Mouse (Mus musculus) hindbrain, embryonic 14.5 days (tissue): ENCODE measurements around the gene Dchs2. TPM values are rescaled to one million over a fixed set of nuclear protein-coding genes. Genes with fewer than 3 reads are reported as not detected.
A peak's percentile ranks its signal among the peaks of the same experiment; 100 is the strongest.
"Not testable (repeated sequence)": the region's sequence is repeated elsewhere in the genome, so short reads cannot be mapped to it uniquely, and the experiment has no call there.

Experiments
- ATAC-seq: fragments of 200-750 bp; cut with Nextera tagmentation; 2 replicates; pipeline ENCODE4 v1.8.0; 2017; ENCODE audit warnings: moderate number of reproducible peaks, mild to moderate bottlenecking, moderate TSS enrichment, moderate library complexity; ENCODE audit not compliant: low FRiP score
- DNase-seq: peaks from one replicate; pipeline ENCODE4 v3.0.0-alpha.2; 2015; ENCODE audit warnings: low spot score
- H3K27ac ChIP-seq: fragments of 300-500 bp; sonication (generic); 2 replicates; pipeline ENCODE4 v1.5.1; 2014; ENCODE audit warnings: mild to moderate bottlenecking, moderate library complexity
- H3K27me3 ChIP-seq: fragments of 300-500 bp; sonication (generic); 2 replicates; pipeline ENCODE4 v1.6.1; 2014; ENCODE audit warnings: mild to moderate bottlenecking, low read length, mixed read lengths; ENCODE audit not compliant: control insufficient read depth, insufficient read depth
- H3K36me3 ChIP-seq: fragments of 300-500 bp; sonication (generic); replicated peaks from 2 replicates; pipeline ENCODE4 v1.6.1; 2014; ENCODE audit not compliant: control insufficient read depth, insufficient read depth
- H3K4me1 ChIP-seq: fragments of 300-500 bp; sonication (generic); replicated peaks from 2 replicates; pipeline ENCODE4 v1.6.1; 2014; ENCODE audit warnings: antibody characterized with exemption, low read length, mixed read lengths; ENCODE audit not compliant: control insufficient read depth, insufficient read depth
- H3K4me2 ChIP-seq: fragments of 300-500 bp; sonication (generic); replicated peaks from 2 replicates; pipeline ENCODE4 v1.6.1; 2014; ENCODE audit warnings: mild to moderate bottlenecking, moderate library complexity
- H3K4me3 ChIP-seq: fragments of 300-500 bp; sonication (generic); replicated peaks from 2 replicates; pipeline ENCODE4 v1.5.1; 2014; ENCODE audit warnings: mild to moderate bottlenecking, low read length
- H3K9ac ChIP-seq: fragments of 300-500 bp; sonication (generic); 2 replicates; pipeline ENCODE4 v1.6.1; 2014
- H3K9me3 ChIP-seq: fragments of 300-500 bp; sonication (generic); 2 replicates; pipeline ENCODE4 v1.6.1; 2016; ENCODE audit warnings: low read length; ENCODE audit not compliant: control insufficient read depth
- WGBS: fragments of 180-500 bp; shearing (Covaris S2); extraction: QIAGEN DNeasy Blood & Tissue Kit; methylation state at CpG from one replicate; pipeline ENCODE4 v1.1.7; 2014; 5-methylcytosine and 5-hydroxymethylcytosine counted together
- polyA plus RNA-seq: library from polyadenylated mRNA; unstranded; fragments of >200 nt; fragmentation: Nextera tagmentation; extraction: Ambion mirVana; gene quantifications from 2 replicates; pipeline ENCODE4 v1.2.1, GENCODE M21; 2014

Gene Dchs2
- polyA plus RNA-seq, 1 experiment from 2014 or later: 2.1 TPM

GRCm38 (mm10) chr3:83112869-83113268 is 14.9 kb upstream of the Dchs2 start:
- WGBS: 10% methylated on average over 3 of the region's 3 CpGs
- no peaks in the 10 kb centered on the region for H3K9me3 ChIP-seq
- H3K4me2 ChIP-seq: no peak overlapping the region
- H3K27me3 ChIP-seq: no peaks in the 10 kb centered on the region
- H3K4me3 ChIP-seq: no peak overlapping the region
- H3K9ac ChIP-seq: no peak overlapping the region
- ATAC-seq (peak; percentile 51; the same call in 1 of the 2 replicates), DNase-seq (no peak)
- peaks cover 24% of the 10 kb centered on the region for H3K4me1 ChIP-seq
- no peak overlapping the region for H3K27ac ChIP-seq
- no peaks in the 10 kb centered on the region for H3K36me3 ChIP-seq

DNA sequence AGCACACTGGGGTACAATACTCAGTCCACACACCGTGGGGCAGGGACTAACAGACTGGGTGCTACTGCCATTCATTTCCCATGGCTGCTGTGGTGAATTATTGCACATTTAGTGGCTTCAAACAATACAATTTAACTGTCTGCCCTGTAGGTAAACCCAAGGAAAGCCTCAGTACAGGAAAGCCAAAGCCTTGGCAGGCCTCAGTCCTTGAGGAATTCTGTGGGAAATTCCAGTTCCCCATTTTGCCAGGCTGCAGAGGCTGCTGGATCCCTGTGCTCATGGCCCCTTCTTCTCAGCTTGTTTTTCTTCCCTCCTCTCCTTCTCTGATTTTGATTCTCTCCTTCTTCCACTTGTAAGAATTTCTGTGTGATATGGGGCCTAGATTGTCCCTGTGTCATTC is 12.8 kb upstream of the Dchs2 start:
- Histone ChIP-seq H3K4me3 (no peak overlapping the region), H3K27ac (no peak overlapping the region), H3K9ac (no peak overlapping the region), H3K9me3 (no peaks in the 10 kb centered on the region), H3K27me3 (no peaks in the 10 kb centered on the region), H3K4me1 (peaks cover 24% of the 10 kb centered on the region), H3K4me2 (no peak overlapping the region), H3K36me3 (no peaks in the 10 kb centered on the region)
- WGBS: 65% methylated on average over 1 of the region's 1 CpGs
- DNase-seq (no peak), ATAC-seq (no peak)

DNA sequence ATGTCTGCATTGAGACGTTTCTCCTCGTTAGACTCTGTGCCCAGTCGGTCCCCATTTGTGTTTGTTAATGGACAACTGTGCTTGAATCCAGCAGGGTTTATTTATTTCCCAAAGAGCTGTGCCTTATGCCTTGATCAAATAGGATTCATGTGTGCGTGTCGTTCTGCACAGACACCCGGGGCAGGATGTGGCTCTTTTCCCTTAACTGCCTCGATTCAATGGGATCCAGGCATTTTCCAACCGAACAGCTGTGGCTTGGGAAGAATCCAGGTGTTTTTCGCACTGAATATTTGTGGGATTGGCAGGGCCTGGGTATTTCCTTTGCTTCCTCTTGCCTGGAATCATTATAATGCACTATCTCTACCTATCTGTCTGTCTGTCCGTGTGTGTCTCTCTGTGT is 10.2 kb upstream of the Dchs2 start:
- no peak overlapping the region for H3K27ac ChIP-seq
- WGBS: 70% methylated on average over 10 of the region's 10 CpGs
- no peaks in the 10 kb centered on the region for H3K36me3 ChIP-seq
- no peaks in the 10 kb centered on the region for H3K27me3 ChIP-seq
- no peak for ATAC-seq
- no peaks in the 10 kb centered on the region for H3K9me3 ChIP-seq
- DNase-seq: no peak
- no peak overlapping the region for H3K9ac ChIP-seq
- no peak overlapping the region for H3K4me2 ChIP-seq
- no peak overlapping the region for H3K4me3 ChIP-seq
- H3K4me1 ChIP-seq: peaks cover 7% of the 10 kb centered on the region

DNA sequence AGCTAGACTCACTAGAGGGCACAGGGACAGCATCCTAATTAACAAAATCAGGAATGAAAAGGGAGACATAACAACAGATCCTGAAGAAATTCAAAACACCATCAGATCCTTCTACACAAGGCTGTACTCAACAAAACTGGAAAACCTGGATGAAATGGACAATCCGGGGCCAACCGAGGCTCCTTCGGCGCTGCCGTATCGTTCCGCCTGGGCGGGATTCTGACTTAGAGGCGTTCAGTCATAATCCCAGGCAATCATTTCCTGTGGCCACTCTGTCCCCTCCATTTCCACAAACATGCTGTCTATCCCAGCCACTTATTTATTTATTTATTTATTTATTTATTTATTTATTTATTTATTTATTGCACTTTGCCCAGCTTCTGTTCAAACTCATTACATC is 3.8 kb upstream of the Dchs2 start:
- not testable (repeated sequence) for H3K4me2 ChIP-seq, DNase-seq, H3K36me3 ChIP-seq, H3K4me1 ChIP-seq, ATAC-seq, H3K27me3 ChIP-seq, H3K4me3 ChIP-seq, H3K9ac ChIP-seq, H3K27ac ChIP-seq, H3K9me3 ChIP-seq
- 94% methylated on average over 9 of the region's 9 CpGs for WGBS

GRCm38 (mm10) chr3:83127088-83127725 is 541 bp upstream of the Dchs2 start:
- peak overlapping the region; percentile 91 for H3K4me2 ChIP-seq
- H3K27me3 ChIP-seq: peaks cover 26% of the 10 kb centered on the region
- H3K4me1 ChIP-seq: peaks cover 14% of the 10 kb centered on the region; the same call in 1 of the 2 replicates
- H3K4me3 ChIP-seq: peak overlapping the region; percentile 53
- ATAC-seq (peak; percentile 81), DNase-seq (no peak)
- H3K27ac ChIP-seq: no peak overlapping the region
- WGBS: 1% methylated on average over 37 of the region's 37 CpGs
- peak overlapping the region; percentile 55 for H3K9ac ChIP-seq
- H3K36me3 ChIP-seq: no peaks in the 10 kb centered on the region
- H3K9me3 ChIP-seq: no peaks in the 10 kb centered on the region

GRCm38 (mm10) chr3:83128449-83128922 is 738 bp downstream of the Dchs2 start:
- Histone ChIP-seq H3K4me3 (peak overlapping the region; percentile 53), H3K36me3 (no peaks in the 10 kb centered on the region), H3K27ac (no peak overlapping the region), H3K9me3 (no peaks in the 10 kb centered on the region), H3K4me2 (peak overlapping the region; percentile 91), H3K4me1 (peaks cover 14% of the 10 kb centered on the region; the same call in 1 of the 2 replicates), H3K27me3 (peaks cover 26% of the 10 kb centered on the region), H3K9ac (peak overlapping the region; percentile 55)
- DNase-seq (no peak), ATAC-seq (peak; percentile 28; the same call in 1 of the 2 replicates)
- under 1% methylated on average over 43 of the region's 43 CpGs for WGBS

DNA sequence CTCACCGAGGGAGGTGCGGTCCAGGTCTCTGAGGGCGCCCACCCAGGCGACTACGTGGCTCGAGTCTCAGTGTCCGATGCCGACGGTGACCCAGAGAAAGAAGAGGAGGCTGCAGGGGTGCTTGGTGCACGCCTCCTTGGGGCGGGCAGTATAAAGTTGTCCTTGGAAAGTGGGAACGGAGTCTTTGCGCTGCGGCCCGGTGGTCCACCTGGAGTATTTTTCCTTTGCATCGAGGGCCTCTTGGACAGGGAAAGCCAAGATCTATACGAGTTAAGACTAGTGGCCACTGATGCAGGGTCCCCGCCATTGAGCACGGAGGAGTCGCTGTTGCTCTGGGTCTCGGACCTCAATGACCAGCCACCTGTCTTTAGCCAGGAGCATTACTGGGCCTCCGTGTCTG is 1.4 kb downstream of the Dchs2 start:
- DNase-seq (no peak), ATAC-seq (no peak)
- Histone ChIP-seq H3K4me2 (peak overlapping the region; percentile 91), H3K36me3 (no peaks in the 10 kb centered on the region), H3K9me3 (no peaks in the 10 kb centered on the region), H3K27ac (no peak overlapping the region), H3K27me3 (peaks cover 26% of the 10 kb centered on the region), H3K4me1 (peaks cover 14% of the 10 kb centered on the region; the same call in 1 of the 2 replicates), H3K4me3 (peak overlapping the region; percentile 53), H3K9ac (peak overlapping the region; percentile 55)
- 3% methylated on average over 22 of the region's 22 CpGs for WGBS

DNA sequence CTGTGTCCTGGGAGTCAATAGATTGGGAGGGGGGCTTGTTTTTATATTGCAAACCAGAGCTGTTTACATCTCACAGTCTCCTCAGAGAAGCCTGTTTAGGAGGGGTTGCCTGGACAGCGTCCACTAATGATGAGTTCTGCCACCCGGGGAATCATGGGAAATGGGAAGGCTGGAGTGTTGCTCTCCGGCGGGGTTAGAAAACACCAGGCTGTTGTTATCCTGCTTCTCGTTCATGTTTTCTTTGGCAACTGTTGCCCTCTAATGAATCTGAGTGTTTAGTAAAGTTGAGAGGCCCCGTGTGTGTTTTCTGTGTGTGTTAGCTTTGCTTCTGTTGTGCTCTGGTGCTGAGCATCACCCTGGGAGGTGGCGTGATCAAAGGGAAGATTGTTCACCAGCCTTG is 8.7 kb downstream of the Dchs2 start:
- H3K27ac ChIP-seq: no peak overlapping the region
- H3K9ac ChIP-seq: no peak overlapping the region
- 56% methylated on average over 7 of the region's 7 CpGs for WGBS
- H3K4me1 ChIP-seq: no peaks in the 10 kb centered on the region
- H3K27me3 ChIP-seq: no peaks in the 10 kb centered on the region
- H3K36me3 ChIP-seq: no peaks in the 10 kb centered on the region
- H3K9me3 ChIP-seq: no peaks in the 10 kb centered on the region
- DNase-seq: no peak
- 0 out of 2 replicates have a peak overlapping the region, but pooled peaks have one; percentile 0 for H3K4me2 ChIP-seq
- H3K4me3 ChIP-seq: no peak overlapping the region
- no peak; the same call in 1 of the 2 replicates for ATAC-seq

DNA sequence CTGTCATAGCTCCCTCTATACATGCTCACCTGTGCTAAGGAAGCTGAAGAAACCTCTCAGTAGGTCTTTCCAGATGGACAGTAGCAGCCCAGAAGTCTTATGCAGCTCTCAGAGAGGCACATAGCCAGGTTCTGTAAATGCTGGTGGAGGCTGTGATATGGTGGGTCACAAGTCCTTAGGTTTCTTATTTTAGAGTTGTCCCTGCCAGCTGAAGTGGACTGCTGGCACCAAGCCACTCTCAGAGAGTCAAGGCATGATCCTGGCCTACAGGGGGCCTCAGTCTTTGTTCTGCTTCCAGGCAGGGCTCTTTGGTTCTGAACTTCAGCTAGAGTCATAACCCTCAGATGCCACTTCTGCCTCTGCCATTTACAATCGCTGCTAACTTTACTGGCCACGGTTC is 11.1 kb downstream of the Dchs2 start:
- Histone ChIP-seq H3K27me3 (no peaks in the 10 kb centered on the region), H3K27ac (no peak overlapping the region), H3K4me2 (no peak overlapping the region), H3K36me3 (no peaks in the 10 kb centered on the region), H3K9ac (no peak overlapping the region), H3K4me3 (no peak overlapping the region), H3K4me1 (no peaks in the 10 kb centered on the region), H3K9me3 (no peaks in the 10 kb centered on the region)
- DNase-seq: no peak
- 77% methylated on average over 2 of the region's 2 CpGs for WGBS
- ATAC-seq: no peak
